Comparison of ENCODE assay signal across 28 mouse cellular contexts in the genomic region with DNA sequence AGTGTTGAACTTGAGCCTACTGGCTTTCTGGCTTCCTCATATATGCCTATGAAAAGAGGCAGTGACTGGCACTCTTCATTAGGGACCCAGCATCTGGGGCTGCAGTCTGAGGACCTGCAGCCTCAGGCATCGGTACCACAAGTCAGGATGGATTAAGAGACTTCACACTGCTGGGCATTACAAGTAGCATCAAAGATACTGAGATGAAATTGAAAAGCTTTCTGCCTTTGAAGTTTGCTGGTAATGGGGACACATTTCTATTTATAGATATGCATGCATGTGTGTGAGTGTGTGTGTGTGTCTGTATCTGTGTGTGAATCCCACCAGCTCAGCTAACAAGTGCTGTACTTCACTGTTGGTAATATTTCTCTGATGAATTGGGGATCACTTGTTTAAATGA. TPM values are rescaled to one million over a fixed set of nuclear protein-coding genes. Genes with fewer than 3 reads are reported as not detected.
DNase-seq lines count a peak whose midpoint lies in the region; ATAC-seq and TF ChIP-seq lines count a peak whose summit lies in the region.
"Had no signal": no experiment of that assay in that cellular context is flagged by ENCODE, and none has a peak within 500 bp of the region (broad histone marks: within the 10 kb centered on the region; RNA-seq: fewer than 3 reads in every experiment).

No protein-coding gene starts in this region.

- H3K27ac ChIP-seq in heart, embryonic 12.5 days (ENCODE audit: poor library complexity, severe bottlenecking): peak overlapping the region; percentile 62
- H3K27ac ChIP-seq in hindbrain, postnatal 0 days: no peak overlapping the region
- H3K27ac ChIP-seq in hindbrain, embryonic 12.5 days: no peak overlapping the region
- H3K27ac ChIP-seq in midbrain, postnatal 0 days (ENCODE audit: low read depth, low read length): no peak overlapping the region
- H3K27ac ChIP-seq: embryonic facial prominence, embryonic 12.5 days; kidney, embryonic 15.5 days; limb, embryonic 12.5 days; neural tube, embryonic 12.5 days had no signal

- 0 out of 2 replicates have a peak overlapping the region, but pooled peaks have one; percentile 12 for H3K9ac ChIP-seq in heart, embryonic 12.5 days
- no peak overlapping the region for H3K9ac ChIP-seq in hindbrain, postnatal 0 days (replicated peaks; ENCODE audit: low read length)
- no peak overlapping the region for H3K9ac ChIP-seq in hindbrain, embryonic 12.5 days
- H3K9ac ChIP-seq in midbrain, postnatal 0 days (replicated peaks; ENCODE audit: low read length, poor library complexity, severe bottlenecking): no peak overlapping the region
- H3K9ac ChIP-seq: embryonic facial prominence, embryonic 12.5 days; kidney, embryonic 15.5 days; limb, embryonic 12.5 days; neural tube, embryonic 12.5 days had no signal

- TF ChIP-seq POLR2A in brain, embryonic 14.5 days (IDR thresholded peaks at IDR 0.05; ENCODE audit: borderline replicate concordance, extremely low read depth, insufficient read depth, insufficient read length, poor library complexity, severe bottlenecking): no peak

- WGBS in heart, embryonic 12.5 days: 48% methylated on average over 1 of the region's 1 CpGs
- WGBS in hindbrain, postnatal 0 days: 59% methylated on average over 1 of the region's 1 CpGs
- 81% methylated on average over 1 of the region's 1 CpGs for WGBS in hindbrain, embryonic 12.5 days
- WGBS in midbrain, postnatal 0 days: 31% methylated on average over 1 of the region's 1 CpGs

- H3K4me3 ChIP-seq in heart, embryonic 12.5 days: no peak overlapping the region
- H3K4me3 ChIP-seq in hindbrain, postnatal 0 days (ENCODE audit: low read length): no peak overlapping the region
- H3K4me3 ChIP-seq in hindbrain, embryonic 12.5 days: no peak overlapping the region
- H3K4me3 ChIP-seq in midbrain, postnatal 0 days (ENCODE audit: low read depth, low read length): no peak overlapping the region
- H3K4me3 ChIP-seq: embryonic facial prominence, embryonic 12.5 days; kidney, embryonic 15.5 days; limb, embryonic 12.5 days; neural tube, embryonic 12.5 days had no signal

- no peak for DNase-seq in heart, postnatal 4 days
- peak; percentile 13 for DNase-seq in hindbrain, postnatal 0 days (ENCODE audit: low spot score)
- peak; percentile 47 for DNase-seq in brain, embryonic 14.5 days (ENCODE audit: low read depth)
- DNase-seq in midbrain, postnatal 0 days (ENCODE audit: low spot score): peak; percentile 14
- DNase-seq: adrenal gland, adult 2 months; B cell, adult 2 months; cerebellum, adult 2 months; cerebellum, postnatal 25 days; gastrocnemius, postnatal 36 days; kidney, adult 11 months; kidney, postnatal 36 days; layer of hippocampus, postnatal 36 days; lung, adult 18-20 months; lung, postnatal 10 days; thymus, postnatal 14 days had no signal

- no peak overlapping the region for H3K4me2 ChIP-seq in heart, embryonic 12.5 days
- H3K4me2 ChIP-seq in hindbrain, postnatal 0 days (ENCODE audit: low read depth, low read length): no peak overlapping the region
- H3K4me2 ChIP-seq in hindbrain, embryonic 12.5 days (replicated peaks): no peak overlapping the region
- no peak overlapping the region for H3K4me2 ChIP-seq in midbrain, postnatal 0 days (ENCODE audit: low read depth, low read length, poor library complexity, severe bottlenecking)
- H3K4me2 ChIP-seq: embryonic facial prominence, embryonic 12.5 days; kidney, embryonic 15.5 days; limb, embryonic 12.5 days; liver, embryonic 11.5 days; neural tube, embryonic 12.5 days had no signal

- TF ChIP-seq CTCF in hindbrain, postnatal 0 days (IDR thresholded peaks at IDR 0.05; ENCODE audit: low read depth): no peak
- TF ChIP-seq CTCF in brain, embryonic 14.5 days (IDR thresholded peaks at IDR 0.05; ENCODE audit: borderline replicate concordance, extremely low read depth, insufficient read depth, insufficient read length): no peak
- no peak for TF ChIP-seq CTCF in midbrain, postnatal 0 days (IDR thresholded peaks at IDR 0.05)

- H3K9me3 ChIP-seq in heart, embryonic 12.5 days (replicated peaks): no peaks in the 10 kb centered on the region
- no peaks in the 10 kb centered on the region for H3K9me3 ChIP-seq in hindbrain, postnatal 0 days (ENCODE audit: low read length)
- H3K9me3 ChIP-seq in hindbrain, embryonic 12.5 days (replicated peaks): no peaks in the 10 kb centered on the region
- no peaks in the 10 kb centered on the region for H3K9me3 ChIP-seq in midbrain, postnatal 0 days (ENCODE audit: low read length)
- H3K9me3 ChIP-seq: embryonic facial prominence, embryonic 12.5 days; G1E; kidney, embryonic 15.5 days; limb, embryonic 12.5 days; neural tube, embryonic 12.5 days had no signal

- H3K36me3 ChIP-seq in heart, embryonic 12.5 days: no peaks in the 10 kb centered on the region; the same call in 1 of the 2 replicates
- H3K36me3 ChIP-seq in hindbrain, postnatal 0 days (ENCODE audit: insufficient read depth, low read length): no peaks in the 10 kb centered on the region
- H3K36me3 ChIP-seq in hindbrain, embryonic 12.5 days: no peaks in the 10 kb centered on the region
- H3K36me3 ChIP-seq in midbrain, postnatal 0 days (ENCODE audit: insufficient read depth, low read length): no peaks in the 10 kb centered on the region
- H3K36me3 ChIP-seq: embryonic facial prominence, embryonic 12.5 days; kidney, embryonic 15.5 days; limb, embryonic 12.5 days; neural tube, embryonic 12.5 days had no signal

- no peaks in the 10 kb centered on the region for H3K27me3 ChIP-seq in heart, embryonic 12.5 days (replicated peaks)
- H3K27me3 ChIP-seq in hindbrain, postnatal 0 days (ENCODE audit: insufficient read depth, low read length): no peaks in the 10 kb centered on the region
- H3K27me3 ChIP-seq in hindbrain, embryonic 12.5 days: no peaks in the 10 kb centered on the region
- H3K27me3 ChIP-seq in midbrain, postnatal 0 days (ENCODE audit: insufficient read depth, low read length): no peaks in the 10 kb centered on the region
- H3K27me3 ChIP-seq: CH12.LX; embryonic facial prominence, embryonic 12.5 days; kidney, embryonic 15.5 days; limb, embryonic 12.5 days; neural tube, embryonic 12.5 days; Patski had no signal

- ATAC-seq in heart, embryonic 12.5 days (ENCODE audit: insufficient number of reproducible peaks, low FRiP score): no peak
- ATAC-seq in hindbrain, postnatal 0 days: 0 out of 2 replicates have a peak, but pooled peaks have one; percentile 38
- no peak for ATAC-seq in hindbrain, embryonic 12.5 days (ENCODE audit: low FRiP score)
- peak; percentile 73; the same call in 1 of the 2 replicates for ATAC-seq in midbrain, postnatal 0 days (ENCODE audit: low FRiP score)
- ATAC-seq in cerebellum, adult (ENCODE audit: insufficient number of reproducible peaks, low FRiP score, low TSS enrichment): no peak
- ATAC-seq: Patski had no signal

- peaks cover 79% of the 10 kb centered on the region for H3K4me1 ChIP-seq in heart, embryonic 12.5 days (replicated peaks)
- peaks cover 5% of the 10 kb centered on the region; the same call in 1 of the 2 replicates for H3K4me1 ChIP-seq in hindbrain, postnatal 0 days (ENCODE audit: insufficient read depth, low read length)
- H3K4me1 ChIP-seq in hindbrain, embryonic 12.5 days: peaks cover 14% of the 10 kb centered on the region
- peaks cover 2% of the 10 kb centered on the region; the same call in 1 of the 2 replicates for H3K4me1 ChIP-seq in midbrain, postnatal 0 days (ENCODE audit: insufficient read depth, low read length)

RNA-seq across cellular contexts. Expression of gene Stk38l, which starts 27.8 kb away (rescaled TPM):
- 50.6 and 52.7 TPM in 2 replicates for polyA plus RNA-seq in heart, embryonic 12.5 days (2016; fragmentation: Nextera tagmentation; extraction: Ambion mirVana)
- 10 to 100 TPM; 25.4 to 29.1 TPM for total RNA-seq in heart, postnatal 4 days (2021)
- 4.5 and 5.0 TPM in 2 replicates for total RNA-seq in hindbrain, postnatal 0 days (2014; rRNA removed)
- polyA plus RNA-seq in hindbrain, postnatal 0 days (2015; fragmentation: Nextera tagmentation; extraction: Ambion mirVana): 12.3 and 14.4 TPM in 2 replicates
- polyA plus RNA-seq in hindbrain, embryonic 12.5 days (2016; fragmentation: Nextera tagmentation; extraction: Ambion mirVana): 19.4 and 19.6 TPM in 2 replicates
- polyA plus RNA-seq in brain, embryonic 14.5 days (2012; rRNA removed): 6.4 and 7.8 TPM in 2 replicates
- total RNA-seq in midbrain, postnatal 0 days (2014; rRNA removed): 6.6 and 8.2 TPM in 2 replicates
- 12.4 and 12.9 TPM in 2 replicates for polyA plus RNA-seq in midbrain, postnatal 0 days (2015; fragmentation: Nextera tagmentation; extraction: Ambion mirVana)

RNA-seq across cellular contexts. Expression of gene Arntl2, which starts 43.2 kb away (rescaled TPM):
- polyA plus RNA-seq in heart, embryonic 12.5 days (2016; fragmentation: Nextera tagmentation; extraction: Ambion mirVana): 3.1 and 3.5 TPM in 2 replicates
- 1 to 10 TPM; 1.4 to 2.1 TPM for total RNA-seq in heart, postnatal 4 days (2021)
- total RNA-seq in hindbrain, postnatal 0 days (2014; rRNA removed): 2.0 and 3.9 TPM in 2 replicates
- polyA plus RNA-seq in hindbrain, postnatal 0 days (2015; fragmentation: Nextera tagmentation; extraction: Ambion mirVana): 3.8 and 4.1 TPM in 2 replicates
- polyA plus RNA-seq in hindbrain, embryonic 12.5 days (2016; fragmentation: Nextera tagmentation; extraction: Ambion mirVana): 2.2 and 3.0 TPM in 2 replicates
- polyA plus RNA-seq in brain, embryonic 14.5 days (2012; rRNA removed): 4.6 and 5.8 TPM in 2 replicates
- total RNA-seq in midbrain, postnatal 0 days (2014; rRNA removed): 2.5 and 6.4 TPM in 2 replicates
- polyA plus RNA-seq in midbrain, postnatal 0 days (2015; fragmentation: Nextera tagmentation; extraction: Ambion mirVana): 4.5 and 6.4 TPM in 2 replicates
- total RNA-seq: CH12.LX; G1E; hematopoietic stem cell, adult 5-6 weeks; megakaryocyte progenitor cell, adult 5-6 weeks had no signal
- polyA plus RNA-seq: G1E had no signal

Comparison
In these comparisons a context has a peak if more than half of its experiments do, and no peak if none do; other contexts are left out.
1. ATAC-seq: peak in hindbrain, postnatal 0 days (single experiment) and midbrain, postnatal 0 days (single experiment); none in heart, embryonic 12.5 days (single experiment), hindbrain, embryonic 12.5 days (single experiment) and cerebellum, adult (single experiment).